Mouse (Mus musculus): Measurements from ENCODE around the gene Cct7.

The Cct7 gene

DNA sequence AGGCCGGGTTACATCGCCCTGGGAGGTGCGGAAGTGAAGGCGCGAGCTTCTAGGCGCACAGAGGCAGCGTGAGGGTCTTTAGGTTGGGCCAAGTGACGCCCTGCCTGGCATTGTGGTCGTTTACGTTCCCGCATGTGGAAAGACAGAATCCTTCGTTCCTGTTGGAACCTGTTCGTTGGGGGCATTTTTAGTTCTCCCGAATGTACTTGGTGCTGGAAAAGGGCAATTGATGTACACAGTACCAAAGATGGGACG lies 1.0 kb downstream of the Cct7 start:
- no peak for DNase-seq (ENCODE audit: low spot score in 2 of 2)

DNA sequence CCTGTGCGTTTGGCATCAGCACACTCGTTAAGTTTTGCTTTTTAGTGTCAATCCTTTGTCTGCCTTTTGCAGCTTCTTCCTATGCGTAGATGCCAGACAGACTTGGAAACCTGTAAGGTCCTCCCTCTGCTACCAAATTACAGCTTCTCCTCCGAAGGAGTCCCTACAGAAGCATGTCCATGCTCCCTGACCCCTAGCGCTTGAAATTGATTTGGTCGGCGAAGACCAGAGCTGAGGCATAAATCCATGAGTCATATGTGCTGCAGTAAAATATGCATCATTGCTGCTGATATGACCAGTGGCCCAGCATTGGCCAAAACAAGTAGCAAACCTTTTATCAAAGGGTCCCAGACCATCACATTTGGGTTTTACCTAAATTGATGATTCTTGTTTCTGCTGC lies 1.5 kb downstream of the Cct7 start:
- DNase-seq (ENCODE audit: low spot score in 2 of 2), result no peak

DNA sequence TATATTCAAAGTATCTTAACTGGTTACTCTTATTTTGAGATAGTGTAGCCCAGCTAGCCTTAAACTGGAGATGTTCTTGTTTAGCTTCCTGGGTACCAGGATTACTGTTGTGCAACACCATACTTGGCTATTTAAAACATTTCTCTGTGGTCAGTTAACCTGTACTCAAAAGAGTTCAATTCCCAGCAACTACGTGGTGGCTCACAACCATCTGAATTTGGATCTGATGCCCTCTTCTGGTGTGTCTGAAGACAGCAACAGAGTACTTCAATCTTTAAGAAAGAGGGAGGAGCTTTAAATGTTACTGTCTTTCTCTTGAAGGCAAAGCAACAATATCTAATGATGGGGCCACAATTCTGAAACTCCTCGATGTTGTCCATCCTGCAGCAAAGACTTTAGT lies 8.3 kb downstream of the Cct7 start:
- DNase-seq (ENCODE audit: low spot score in 2 of 2), result no peak

DNA sequence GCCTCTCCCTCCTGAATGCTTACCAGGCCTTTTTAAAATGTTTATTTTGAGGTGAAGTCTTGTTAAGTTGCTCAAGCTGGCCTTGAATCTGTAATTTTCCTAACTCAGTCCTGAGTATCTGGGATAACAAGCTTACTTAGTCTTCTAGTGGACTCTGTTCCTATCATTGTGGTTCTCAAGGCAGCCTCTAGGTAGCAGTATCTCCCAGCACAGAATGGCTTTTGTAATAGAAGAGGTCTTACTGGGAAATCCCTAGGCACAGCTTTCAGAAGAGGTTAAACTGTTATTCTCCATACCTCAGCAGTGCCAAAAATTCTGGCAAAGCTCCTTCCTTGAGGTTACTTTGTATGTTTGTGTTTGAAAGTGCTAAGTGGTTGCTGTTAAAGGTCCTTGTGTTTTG lies 14.1 kb downstream of the Cct7 start:
- no peak for DNase-seq (ENCODE audit: low spot score in 2 of 2)

DNA sequence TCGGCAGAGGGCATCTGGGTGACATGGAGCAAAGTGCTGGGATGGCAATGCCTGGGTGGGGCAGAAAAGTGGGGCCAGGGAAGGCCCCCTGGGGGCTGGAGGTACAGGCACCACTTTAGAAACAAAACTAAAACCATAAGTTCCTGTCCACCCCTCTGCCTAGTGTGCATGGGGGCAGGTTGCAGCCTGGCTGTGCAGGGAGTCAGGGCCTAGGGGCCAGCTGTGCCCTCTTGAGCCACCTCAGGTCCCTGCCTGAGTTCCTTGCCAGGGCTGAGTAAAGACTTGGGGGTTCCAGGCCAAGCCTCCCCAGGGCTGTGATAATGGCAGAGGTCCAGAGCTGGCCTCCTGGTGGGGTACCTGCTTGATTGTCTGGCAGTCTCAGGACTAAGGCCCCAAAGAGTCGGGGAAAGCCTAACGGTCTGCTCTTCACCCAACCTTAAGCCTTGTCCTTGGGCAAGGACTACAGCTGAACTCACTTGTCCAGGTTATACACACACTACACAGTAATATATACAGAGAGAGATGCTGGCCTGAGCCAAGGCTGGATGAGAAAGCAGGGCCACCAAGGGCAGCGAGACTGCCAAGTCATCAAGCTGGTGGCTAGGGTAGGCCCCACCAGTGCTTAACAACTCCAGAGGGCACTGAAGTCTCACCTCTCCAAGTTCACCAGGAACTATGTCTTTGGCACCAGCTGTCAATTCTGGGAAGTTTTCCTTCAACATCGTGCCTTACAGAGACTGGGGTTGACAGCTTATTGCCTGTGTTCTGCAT lies 18.5 kb downstream of the Cct7 start:
- no peak for DNase-seq (ENCODE audit: low spot score in 2 of 2)

DNA sequence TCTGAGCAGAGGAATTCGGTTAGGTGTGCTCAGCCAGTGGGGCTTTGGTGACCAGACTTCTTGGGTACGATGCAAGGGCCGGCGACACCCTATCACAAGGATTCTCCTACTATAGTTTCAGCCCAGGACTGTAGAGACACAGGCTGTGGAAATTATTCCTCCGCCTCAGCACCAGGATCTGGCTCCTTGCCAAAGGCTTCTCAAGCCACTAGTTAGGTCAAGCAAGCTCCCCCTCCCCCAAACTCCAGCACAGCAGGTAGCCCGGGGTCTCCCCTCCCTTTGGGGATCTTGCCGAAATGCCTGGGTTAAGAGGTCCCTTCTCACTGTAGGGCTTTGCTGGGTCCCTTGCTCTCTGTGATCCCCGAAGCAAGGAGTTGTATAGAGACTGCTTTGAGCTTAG lies 20.6 kb downstream of the Cct7 start:
- no peak for DNase-seq (ENCODE audit: low spot score in 2 of 2)

DNA sequence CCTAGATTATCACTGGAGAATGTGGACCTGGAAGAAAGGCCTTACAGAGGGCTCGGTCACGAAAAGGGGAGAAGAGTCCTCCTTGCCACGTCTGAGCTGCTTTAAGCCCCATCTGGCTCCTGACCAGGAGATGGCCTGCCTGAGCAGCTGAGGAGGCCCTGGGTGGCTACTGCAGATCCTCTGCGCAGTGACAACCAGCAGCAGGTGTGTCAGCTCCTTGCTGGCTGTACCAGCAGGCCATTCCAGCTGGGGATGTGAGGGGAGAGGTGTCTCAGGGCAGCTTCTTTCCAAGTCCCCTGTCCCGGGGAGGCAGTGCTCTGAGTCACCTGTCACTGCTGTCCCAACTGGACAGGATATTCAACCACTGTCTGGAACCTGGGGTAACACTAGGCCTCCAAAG lies 21.2 kb downstream of the Cct7 start:
- no peak for DNase-seq (ENCODE audit: low spot score in 2 of 2)

DNA sequence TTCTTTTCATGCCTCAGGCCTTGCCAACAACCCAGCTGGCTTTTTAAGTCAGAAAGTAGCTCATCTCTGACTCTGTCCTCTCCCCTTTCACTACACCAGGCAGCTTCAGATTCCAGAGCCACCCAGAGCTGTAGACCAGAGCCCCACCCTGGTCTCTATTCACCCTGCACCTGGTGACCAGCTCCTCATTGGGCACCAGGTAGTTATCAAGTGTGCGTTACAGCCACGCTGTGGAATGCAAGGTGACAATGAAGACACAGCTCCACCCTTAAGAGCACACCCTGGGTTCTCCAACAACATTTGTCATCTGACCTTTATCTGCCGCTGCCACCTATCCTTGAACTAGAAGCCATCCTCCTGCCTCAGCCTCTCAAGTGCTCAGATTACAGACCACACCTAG lies 24.3 kb downstream of the Cct7 start:
- no peak for DNase-seq (ENCODE audit: low spot score in 2 of 2)

DNA sequence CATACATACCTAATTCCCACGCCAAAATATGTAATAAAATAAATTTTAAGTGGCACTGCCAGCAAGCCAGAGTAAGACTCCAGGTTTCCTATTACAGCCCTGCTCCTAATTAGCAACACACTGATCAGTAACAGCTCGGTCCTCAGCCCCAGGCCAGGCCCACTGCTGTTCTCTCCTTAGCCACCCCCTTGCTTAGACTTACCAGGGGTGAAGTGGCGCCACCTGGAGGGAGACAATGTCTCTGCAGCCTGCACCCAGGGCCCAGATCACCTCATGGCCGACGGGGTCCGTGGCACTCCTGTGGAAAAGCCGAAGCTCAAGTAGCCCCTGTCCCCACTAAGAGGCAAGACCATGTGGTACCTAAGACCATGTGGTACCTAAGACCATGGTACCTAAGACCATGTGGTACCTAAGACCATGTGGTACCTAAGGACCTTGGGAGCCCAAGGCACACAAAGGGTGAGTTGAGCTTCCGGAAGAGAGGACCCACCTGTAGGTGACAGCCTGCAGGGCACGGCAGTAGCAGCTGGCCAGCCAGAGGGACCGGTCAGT lies 26.1 kb downstream of the Cct7 start:
- DNase-seq (ENCODE audit: low spot score in 2 of 2), result no peak

DNA sequence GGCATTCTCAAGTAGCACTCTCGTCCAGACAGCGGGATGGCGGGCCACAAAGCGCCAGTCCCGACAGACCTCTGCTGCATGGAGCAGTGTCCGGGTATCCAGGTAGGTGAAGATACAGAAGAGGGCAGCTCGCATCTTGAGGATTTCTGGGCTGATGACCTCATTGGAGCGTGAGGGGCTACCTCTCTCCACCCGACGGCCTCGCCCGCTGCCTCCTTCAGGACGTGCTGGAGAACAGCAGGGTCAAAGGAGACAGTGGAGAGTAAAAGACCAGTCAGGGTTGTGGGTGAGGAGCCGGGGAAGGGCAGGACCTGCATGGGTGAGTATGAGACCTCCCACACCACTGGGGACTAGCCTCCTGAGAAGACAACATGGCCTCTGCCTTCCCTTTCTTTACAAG lies 27.1 kb downstream of the Cct7 start:
- DNase-seq (ENCODE audit: low spot score in 2 of 2), result no peak

DNA sequence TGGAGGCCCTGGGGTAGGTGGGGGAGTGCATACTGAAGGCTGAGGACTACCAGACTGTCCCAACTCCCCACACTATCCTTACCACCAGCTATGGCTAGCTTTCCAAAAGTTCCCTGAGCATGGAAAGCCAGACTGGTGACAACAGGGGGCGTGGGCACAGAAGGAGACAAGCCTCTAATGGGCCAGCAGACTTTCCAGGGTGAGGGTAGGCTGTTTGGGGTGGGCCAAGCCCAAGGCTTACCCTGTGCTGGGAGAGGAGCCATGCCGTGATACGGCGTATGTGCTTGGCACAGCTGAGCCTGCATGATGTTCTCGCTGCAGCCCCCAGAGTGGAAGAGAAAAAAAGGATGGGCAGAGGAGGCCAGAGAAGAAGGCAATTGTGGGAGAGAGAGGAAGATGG lies 28.7 kb downstream of the Cct7 start:
- DNase-seq (ENCODE audit: low spot score in 2 of 2), result no peak

DNA sequence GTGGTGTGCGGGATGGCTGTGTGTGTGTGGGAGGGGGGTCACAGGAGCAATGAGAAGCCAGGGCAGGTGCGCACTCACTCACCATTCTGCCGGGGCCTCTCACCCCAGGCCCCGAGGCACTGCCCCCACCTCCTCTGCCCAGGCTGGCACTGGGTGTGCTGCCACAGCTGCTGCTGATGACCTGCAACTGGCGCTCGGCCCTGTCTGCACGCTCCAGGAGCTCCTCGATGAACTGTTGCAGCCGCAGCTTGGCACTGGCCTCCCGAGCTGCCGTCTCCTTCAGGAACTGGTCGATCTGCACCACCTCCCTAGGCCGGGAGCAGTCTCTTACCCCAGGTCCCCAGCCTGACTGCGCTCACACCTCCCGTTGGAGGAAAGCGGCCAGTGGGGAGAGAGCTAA lies 29.4 kb downstream of the Cct7 start:
- DNase-seq (ENCODE audit: low spot score in 2 of 2), result no peak

DNA sequence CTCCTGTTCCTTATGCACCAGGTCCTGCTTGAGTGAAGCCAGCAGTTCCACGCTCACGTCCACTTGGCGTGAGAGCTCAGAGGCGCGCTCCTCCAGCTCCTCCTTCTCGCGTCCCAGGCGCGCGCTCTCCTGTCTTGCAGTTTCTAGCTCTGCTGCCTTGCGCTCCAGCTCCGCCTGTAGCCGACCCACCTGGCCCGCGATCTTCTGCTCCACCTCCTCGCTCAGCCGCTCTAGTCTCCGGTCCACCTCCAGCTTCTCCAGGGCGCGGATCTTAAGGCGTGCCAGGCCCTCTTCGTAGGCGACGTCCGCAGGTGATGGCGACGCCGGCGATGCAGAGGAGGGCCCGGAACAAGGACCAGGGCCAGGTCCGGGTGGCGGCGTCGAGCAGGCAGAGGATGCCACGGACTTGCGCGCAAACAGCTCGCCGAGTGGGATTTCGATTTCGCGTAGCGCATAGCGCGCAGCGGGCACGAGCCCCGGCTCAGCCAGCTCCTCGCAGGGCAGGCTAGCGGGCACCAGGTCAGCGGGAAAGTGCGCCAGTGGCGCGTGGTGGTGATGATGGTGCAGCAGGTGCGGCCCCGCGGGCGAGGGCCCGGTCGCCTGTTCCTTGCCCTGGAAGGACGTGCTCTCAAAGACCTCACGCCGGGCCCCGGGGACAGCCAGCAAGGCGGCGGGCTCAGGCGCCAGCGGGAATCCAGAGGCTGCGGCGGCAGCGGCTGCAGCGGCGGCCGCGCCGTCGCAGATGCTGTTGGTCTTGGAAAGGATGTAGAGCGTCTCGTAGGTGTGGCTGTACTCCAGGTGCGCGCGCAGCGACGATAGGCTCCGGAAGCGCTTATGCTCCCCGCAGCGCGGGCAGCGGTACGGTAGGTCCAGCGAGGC lies 32.8 kb downstream of the Cct7 start:
- DNase-seq (ENCODE audit: low spot score in 2 of 2), result no peak

DNA sequence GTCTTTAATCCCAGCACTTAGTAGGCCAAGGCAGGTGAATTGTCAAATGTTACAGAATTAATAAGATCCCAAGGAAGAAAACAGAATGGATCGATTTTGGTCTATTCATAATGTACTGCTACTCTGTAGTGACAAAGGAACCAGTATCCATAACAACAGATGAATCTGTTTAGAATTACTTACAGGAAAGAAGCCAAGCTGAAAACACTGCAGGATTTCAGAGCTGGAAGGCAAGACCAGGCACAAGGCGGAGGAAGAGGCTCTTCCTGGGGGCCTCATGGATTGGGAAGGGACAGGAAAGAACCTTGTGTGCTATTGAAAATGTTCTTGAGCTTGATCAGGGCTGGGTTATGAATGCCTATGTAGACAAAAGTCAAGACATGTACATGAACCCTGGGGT lies 34.4 kb downstream of the Cct7 start:
- DNase-seq (ENCODE audit: low spot score in 2 of 2), result no peak

DNA sequence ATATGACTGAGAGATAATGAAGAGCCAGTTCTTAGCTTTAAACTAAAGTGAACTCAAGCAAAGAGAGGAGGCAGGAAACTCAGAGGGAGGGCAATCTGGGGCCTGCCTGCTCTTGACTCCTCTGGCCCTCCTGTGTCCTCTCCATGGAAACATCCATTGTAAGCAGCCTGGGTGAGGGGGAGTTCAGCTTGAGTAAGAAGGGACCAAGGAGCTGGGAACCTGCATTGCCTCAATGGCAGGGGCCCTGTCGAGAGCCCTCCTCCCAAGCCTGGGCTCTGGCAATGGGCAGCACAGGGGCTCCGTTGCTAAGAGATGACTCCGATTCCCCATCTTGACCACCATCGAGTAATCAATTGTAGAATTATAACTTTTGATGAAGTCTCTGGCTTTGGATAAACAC lies 37.2 kb downstream of the Cct7 start:
- DNase-seq (ENCODE audit: low spot score in 2 of 2), result no peak

DNA sequence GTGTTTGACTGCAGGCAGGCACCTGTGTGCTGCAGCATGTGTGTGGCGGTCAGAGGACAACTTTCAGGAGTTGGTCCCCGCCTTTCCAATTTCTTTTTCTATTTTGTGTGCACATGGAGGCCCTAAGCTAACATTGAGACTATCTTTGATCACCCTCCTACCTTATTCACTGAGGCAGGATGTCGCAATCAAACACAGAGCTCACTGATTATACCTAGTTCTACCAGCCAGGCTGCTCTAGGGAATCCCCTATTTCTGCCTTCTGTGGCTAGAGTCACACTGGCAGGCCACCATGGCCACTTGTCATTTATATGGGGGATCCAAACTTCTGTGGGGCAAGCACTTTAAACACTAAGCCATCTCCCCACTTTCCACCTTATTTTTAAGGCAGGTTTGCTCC lies 38.4 kb downstream of the Cct7 start:
- no peak for DNase-seq (ENCODE audit: low spot score in 2 of 2)

DNA sequence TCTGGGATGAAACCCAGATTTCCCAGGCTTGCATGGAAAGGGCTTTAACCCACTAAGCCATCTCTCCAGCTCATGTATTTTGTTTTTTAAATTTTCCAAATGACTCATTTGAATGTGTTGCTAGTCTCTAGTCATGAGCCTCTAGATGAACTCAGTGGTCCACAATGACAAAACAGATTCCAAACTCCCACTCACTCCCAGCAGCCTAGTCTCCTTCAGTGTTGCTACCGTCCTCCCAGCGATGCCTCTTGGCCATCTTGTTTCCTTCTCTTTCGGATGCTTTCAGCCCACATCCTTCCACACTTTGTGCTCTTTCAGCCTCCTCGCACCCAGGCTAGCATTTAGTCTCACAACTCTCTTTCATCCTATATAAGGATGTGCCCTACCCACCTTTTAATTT lies 38.9 kb downstream of the Cct7 start:
- DNase-seq (ENCODE audit: low spot score in 2 of 2), result no peak

DNA sequence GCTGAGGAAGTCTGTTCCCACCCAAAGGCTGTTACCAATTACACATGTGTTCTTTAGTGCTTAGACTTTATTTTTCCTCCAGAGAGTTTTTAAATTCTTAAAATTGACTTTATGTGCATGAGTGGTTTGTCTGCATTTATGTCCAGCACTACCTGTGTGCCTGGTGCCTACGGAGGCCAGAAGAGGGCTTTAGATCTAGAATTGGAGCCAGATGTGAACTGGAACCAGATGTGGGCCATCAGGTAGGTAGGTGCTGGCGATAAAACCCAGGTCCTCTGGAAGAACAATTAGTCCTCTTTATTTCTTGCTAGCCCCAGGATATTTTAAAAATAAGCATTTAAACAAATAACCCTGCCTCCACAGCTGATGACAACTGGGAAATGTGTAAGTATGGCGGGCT lies 40.3 kb downstream of the Cct7 start:
- DNase-seq (ENCODE audit: low spot score in 2 of 2), result no peak

DNA sequence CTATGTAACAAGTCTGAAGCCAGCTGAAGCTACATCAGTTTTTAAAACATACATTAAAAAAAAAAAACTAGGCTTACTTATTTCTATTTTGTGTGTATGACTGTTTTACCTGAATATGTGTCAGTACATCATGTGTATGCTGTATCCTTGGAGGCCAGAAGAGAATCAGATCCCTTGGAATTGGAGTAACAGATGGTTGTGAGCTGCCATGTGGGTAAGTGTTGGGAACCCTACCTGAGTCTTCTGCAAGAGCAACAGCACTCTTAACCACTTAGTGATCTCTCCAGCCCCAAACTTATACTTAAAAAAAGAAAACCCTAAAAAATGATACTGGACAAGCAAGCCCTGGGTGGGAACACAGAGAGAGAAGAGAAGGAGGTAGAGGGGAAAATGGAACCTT lies 45.7 kb downstream of the Cct7 start:
- DNase-seq (ENCODE audit: low spot score in 2 of 2), result no peak

DNA sequence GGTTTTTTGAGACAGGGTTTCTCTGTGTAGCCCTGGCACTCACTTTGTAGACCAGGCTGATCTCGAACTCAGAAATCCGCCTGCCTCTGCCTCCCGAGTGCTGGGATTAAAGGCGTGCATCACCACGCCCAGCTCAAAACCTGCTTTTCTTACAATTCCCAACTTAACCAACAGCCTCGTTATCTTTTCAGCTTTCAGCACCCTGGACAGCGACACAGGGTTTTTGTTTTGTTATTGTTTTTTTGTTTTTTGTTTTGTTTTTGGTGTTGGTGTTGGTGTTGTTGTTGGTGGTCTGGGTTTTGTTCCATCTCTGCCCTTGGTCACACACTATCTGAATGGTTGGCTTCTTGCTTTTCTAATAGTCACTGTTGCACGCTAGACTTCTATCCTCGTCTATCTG lies 46.8 kb downstream of the Cct7 start:
- DNase-seq (ENCODE audit: low spot score in 2 of 2), result no peak

DNA sequence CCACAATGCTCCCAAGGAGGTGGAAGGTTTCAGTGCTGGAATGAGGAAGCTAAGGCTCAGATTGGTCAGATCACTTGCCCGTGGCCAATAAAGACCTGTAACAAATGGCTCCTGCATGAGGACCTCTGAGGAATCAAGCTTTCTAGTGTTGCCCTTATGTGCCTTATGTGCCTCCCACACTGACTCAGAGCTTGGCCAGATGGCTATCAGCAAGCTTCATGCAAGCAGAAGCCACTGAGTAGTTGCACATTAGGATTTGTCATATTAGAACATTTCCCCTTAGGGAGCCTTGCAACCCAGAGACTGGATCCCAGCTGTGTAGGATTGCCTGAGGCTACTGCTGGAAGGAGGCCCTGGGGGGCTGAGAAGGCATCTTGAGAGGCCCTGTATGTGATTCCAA lies 49.1 kb downstream of the Cct7 start:
- no peak for DNase-seq (ENCODE audit: low spot score in 2 of 2)

DNA sequence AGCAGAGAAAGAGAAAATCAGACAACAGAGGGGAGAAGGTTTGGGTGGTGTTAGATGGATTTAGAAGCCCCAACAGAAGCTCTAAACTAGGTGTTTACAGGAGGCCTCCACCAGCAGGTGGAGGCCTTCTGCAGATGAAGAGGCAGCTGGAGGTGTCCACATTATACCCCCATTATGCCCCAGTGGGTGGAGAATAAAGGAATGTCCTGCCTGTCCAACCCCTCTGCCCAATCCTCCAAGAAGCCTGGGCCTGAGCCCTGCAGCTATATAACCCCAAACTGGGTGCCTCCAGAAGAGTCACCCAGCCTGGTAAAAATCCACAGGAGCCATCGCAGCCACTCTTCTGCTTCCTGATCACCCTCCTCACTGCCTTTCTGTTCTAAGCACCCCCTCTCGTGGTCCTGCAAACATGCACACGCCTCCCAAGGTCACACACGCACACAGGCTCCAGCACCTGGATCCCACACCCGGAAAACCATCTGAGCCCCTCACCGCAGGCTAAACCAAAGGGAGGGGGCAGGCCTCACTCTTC lies 50.3 kb downstream of the Cct7 start:
- no peak for DNase-seq (ENCODE audit: low spot score in 2 of 2)

All from heart, adult 9 months (tissue).